Mouse (Mus musculus) layer of hippocampus, adult 6 months (tissue): Measurements from ENCODE around the gene Lingo1. TPM values are rescaled to one million over a fixed set of nuclear protein-coding genes. Genes with fewer than 3 reads are reported as not detected.

Experiments
- long read RNA-seq, 2 experiments: library from polyadenylated mRNA; unstranded; transcript quantifications; one replicate each; pipeline ENCODE4 v2.0.0; 2019 to 2020
- polyA plus RNA-seq: library from polyadenylated mRNA; unstranded; fragments of <200 nt; fragmentation: Nextera tagmentation; gene quantifications from 2 replicates; pipeline ENCODE4 v1.2.3, GENCODE M21; 2021

Lingo1 gene
- 64.1 and 67.8 TPM in 2 replicates for polyA plus RNA-seq
- long read RNA-seq, experiment 1, transcript Lingo1-203 (2 exons, 2,782 nt) = major isoform, 17 of 99 reads
- long read RNA-seq, experiment 1, partial matches to known transcripts = 44 of 99 reads
- long read RNA-seq, experiment 1, other reads (novel, unspliced or antisense) = 35 of 99 reads
- long read RNA-seq, experiment 2, transcript Lingo1-206 (7 exons, 3,627 nt) = minor isoform, 17 of 382 reads
- long read RNA-seq, experiment 2, transcript Lingo1-203 (2 exons, 2,782 nt) = major isoform, 76 of 382 reads
- long read RNA-seq, experiment 2, partial matches to known transcripts = 8 of 382 reads
- long read RNA-seq, experiment 2, other reads (novel, unspliced or antisense) = 279 of 382 reads

DNA sequence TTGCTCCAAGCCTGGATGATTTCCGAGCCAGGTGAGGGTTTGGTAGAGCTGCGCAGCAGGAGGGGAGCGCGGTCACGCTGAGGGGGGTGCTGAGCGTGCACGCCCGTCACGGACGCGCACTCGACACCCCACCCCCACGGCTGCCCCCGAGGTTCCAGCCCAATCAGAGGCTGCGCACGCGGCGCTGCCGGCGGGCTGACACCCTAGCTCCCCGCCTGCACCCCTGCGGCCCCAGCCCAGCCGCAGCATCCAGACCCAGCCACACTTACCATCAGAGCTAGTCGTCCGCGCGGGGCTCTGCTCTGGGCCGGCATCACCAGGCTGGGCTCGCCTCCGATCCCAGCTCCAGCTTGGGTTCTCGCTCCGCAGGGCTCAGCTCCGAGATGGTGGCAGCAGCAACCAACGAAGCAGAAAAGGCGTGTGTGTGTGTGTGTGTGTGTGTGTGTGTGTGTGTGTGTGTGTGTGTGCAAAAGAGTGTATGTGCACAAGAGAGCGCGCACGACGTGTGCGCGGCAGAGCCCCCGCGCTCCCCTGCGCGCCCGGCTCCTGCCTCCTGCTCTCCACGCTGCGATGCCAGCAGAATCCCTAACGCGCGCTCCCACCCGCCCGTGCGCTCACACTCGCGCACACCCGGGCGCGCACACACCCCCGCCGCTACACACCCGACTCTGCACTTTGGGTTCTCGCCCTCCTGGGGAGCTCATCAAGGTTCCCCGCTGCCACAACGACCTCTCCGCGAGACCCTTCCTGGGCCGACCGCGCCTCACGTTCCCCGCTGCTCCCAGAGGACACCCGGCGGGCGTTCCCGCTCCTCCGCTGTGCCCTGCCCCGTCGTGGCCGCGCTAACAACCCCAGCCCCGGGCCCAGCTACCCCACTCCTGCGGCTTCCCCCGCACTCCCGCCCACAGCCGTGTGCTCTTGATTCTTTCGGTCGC is at the start of gene Lingo1:
TSS of gene Lingo1 (minus strand) at position 748 of the 935 bp plus-strand sequence.

Other genes starting within 250 kb of the Lingo1 start
- gene Odf3l1, start 68.2 kb upstream of the Lingo1 start, polyA plus RNA-seq = 0.15 and 0.26 TPM in 2 replicates
- gene Cspg4, start 68.6 kb upstream of the Lingo1 start, polyA plus RNA-seq = 5.4 and 7.2 TPM in 2 replicates
- gene Snx33, start 131.9 kb upstream of the Lingo1 start, polyA plus RNA-seq = 3.8 and 4.0 TPM in 2 replicates
- 88.0 and 89.6 TPM in 2 replicates for gene Imp3, start 141.0 kb upstream of the Lingo1 start, polyA plus RNA-seq
- gene Snupn, start 154.4 kb upstream of the Lingo1 start, polyA plus RNA-seq = 18.0 and 19.7 TPM in 2 replicates
- gene Ptpn9, start 198.5 kb upstream of the Lingo1 start, polyA plus RNA-seq = 9.2 and 10.4 TPM in 2 replicates